Mouse (Mus musculus) heart, adult 2 months (tissue): ENCODE data around the gene Sectm1a. TPM values are rescaled to one million over a fixed set of nuclear protein-coding genes. Genes with fewer than 3 reads are reported as not detected.

Experiments
- DNase-seq, 2 experiments: peaks; one replicate each; pipeline ENCODE4 v3.0.0; 2021
- H3K27ac ChIP-seq: fragments of 200-600 bp; 2 replicates; pipeline ENCODE4 v1.8.1; 2022
- H3K27me3 ChIP-seq: fragments of 200-500 bp; 2 replicates; pipeline ENCODE4 v1.6.1; 2012; ENCODE audit warnings: mild to moderate bottlenecking, low read length, inconsistent platforms, mixed read lengths; ENCODE audit not compliant: control insufficient read depth, insufficient read depth
- H3K36me3 ChIP-seq: fragments of 200-500 bp; 2 replicates; pipeline ENCODE4 v1.6.1; 2012; ENCODE audit warnings: low read length, inconsistent platforms; ENCODE audit not compliant: control insufficient read depth, insufficient read depth
- H3K4me1 ChIP-seq: fragments of 200-500 bp; 2 replicates; pipeline ENCODE4 v1.6.1; 2011; ENCODE audit warnings: low read length; ENCODE audit not compliant: control insufficient read depth, insufficient read depth
- H3K4me3 ChIP-seq: fragments of 200-600 bp; 2 replicates; pipeline ENCODE4 v1.8.1; 2022
- H3K79me2 ChIP-seq: fragments of 200-500 bp; replicated peaks from 2 replicates; pipeline ENCODE4 v1.6.1; 2012; ENCODE audit warnings: mild to moderate bottlenecking, inconsistent platforms, low read length, moderate library complexity, mixed read lengths; ENCODE audit not compliant: control insufficient read depth, insufficient read depth
- H3K9ac ChIP-seq: fragments of 200-500 bp; 2 replicates; pipeline ENCODE4 v1.6.1; 2012; ENCODE audit warnings: low read depth, mild to moderate bottlenecking, control low read depth, inconsistent platforms, low read length, mixed read lengths
- CTCF ChIP-seq: fragments of 200-600 bp; IDR thresholded peaks from 2 replicates; pipeline ENCODE4 v1.8.1; 2022; ENCODE audit warnings: antibody characterized with exemption, mild to moderate bottlenecking, moderate library complexity
- EP300 ChIP-seq: fragments of 200-500 bp; IDR thresholded peaks from 2 replicates; pipeline ENCODE4 v1.6.1; 2011; ENCODE audit warnings: low read depth, low read length, control low read depth; ENCODE audit not compliant: insufficient read depth
- POLR2A ChIP-seq: fragments of 200-500 bp; IDR thresholded peaks from 2 replicates; pipeline ENCODE4 v1.6.1; 2011; ENCODE audit warnings: mild to moderate bottlenecking, low read depth, low read length, control low read depth; ENCODE audit not compliant: insufficient read depth
- WGBS: fragments of 180-500 bp; shearing (Covaris S2); methylation state at CpG from one replicate; pipeline ENCODE4 v1.1.7; 2018; 5-methylcytosine and 5-hydroxymethylcytosine counted together
- intact Hi-C: fragments of 180-260 bp; cut with DNase I; formaldehyde crosslinking; loops from one replicate; pipeline ENCODE4 v1.15.1; 2025
- polyA plus RNA-seq: library from polyadenylated mRNA; depleted of rRNA; stranded (reverse); fragments of >200 nt; gene quantifications from 2 replicates; pipeline ENCODE4 v1.2.3, GENCODE M21; 2012; rRNA removed
- total RNA-seq, 2 experiments: library from RNA; stranded (reverse); gene quantifications; 2 replicates each; pipeline ENCODE4 v1.2.3; 2021

The Sectm1a gene
- total and polyA plus RNA-seq, 3 experiments, result not detected

GRCm38 (mm10) chr11:121019501-121019900 is 61.5 kb downstream of the Sectm1a start:
- DNase-seq, result no peak
- Histone ChIP-seq H3K27me3 (no peaks in the 10 kb centered on the region), H3K4me3 (no peak overlapping the region), H3K27ac (no peak overlapping the region), H3K4me1 (no peaks in the 10 kb centered on the region), H3K79me2 (no peaks in the 10 kb centered on the region), H3K9ac (no peak overlapping the region), H3K36me3 (no peaks in the 10 kb centered on the region)
- TF ChIP-seq EP300 (no peak), CTCF (no peak), POLR2A (no peak)
- WGBS, result 93% methylated on average over 5 of the region's 5 CpGs
- intact Hi-C loops, result no loop called here

GRCm38 (mm10) chr11:121017703-121018102 is 63.3 kb downstream of the Sectm1a start:
- H3K4me3 ChIP-seq, result no peak overlapping the region
- no peaks in the 10 kb centered on the region for H3K36me3 ChIP-seq
- H3K4me1 ChIP-seq, result no peaks in the 10 kb centered on the region
- peak; percentile 61 to 63 for DNase-seq
- no peaks in the 10 kb centered on the region for H3K27me3 ChIP-seq
- intact Hi-C loops, result loop anchor here (2.0 kb wide), 1 partner anchor 185 kb away; no protein-coding TSS in a partner anchor
- H3K79me2 ChIP-seq, result no peaks in the 10 kb centered on the region
- TF ChIP-seq EP300 (no peak), CTCF (peak; percentile 83)
- WGBS, result 42% methylated on average over 3 of the region's 3 CpGs
- H3K27ac ChIP-seq, result no peak overlapping the region
- H3K9ac ChIP-seq, result no peak overlapping the region

Other genes starting within 250 kb of the Sectm1a start
- gene Ccdc57, start 148.3 kb downstream of the Sectm1a start, total RNA-seq, result 1 to 10 TPM in 1 of 2 experiments, under 1 TPM in 1; 0.86 to 1.1 TPM
- 0.61 and 1.3 TPM in 2 replicates for gene Ccdc57, start 148.3 kb downstream of the Sectm1a start, polyA plus RNA-seq
- gene Slc16a3, start 132.7 kb downstream of the Sectm1a start, total RNA-seq, result 1 to 10 TPM; 1.2 to 1.3 TPM
- gene Slc16a3, start 132.7 kb downstream of the Sectm1a start, polyA plus RNA-seq, result 4.0 and 4.2 TPM in 2 replicates
- 10 to 100 TPM; 48.7 to 55.9 TPM for gene Csnk1d, start 89.9 kb downstream of the Sectm1a start, total RNA-seq
- gene Csnk1d, start 89.9 kb downstream of the Sectm1a start, polyA plus RNA-seq, result 33.9 and 45.6 TPM in 2 replicates
- under 1 TPM; 0.23 to 0.26 TPM for gene Cd7, start 41.8 kb downstream of the Sectm1a start, total RNA-seq
- gene Cd7, start 41.8 kb downstream of the Sectm1a start, polyA plus RNA-seq, result 1.3 and 1.9 TPM in 2 replicates
- not detected for gene Sectm1b, start 17.7 kb downstream of the Sectm1a start, total RNA-seq
- not detected in 2 replicates for gene Sectm1b, start 17.7 kb downstream of the Sectm1a start, polyA plus RNA-seq
- not detected for gene Tex19.2, start 37.5 kb upstream of the Sectm1a start, total RNA-seq
- gene Tex19.2, start 37.5 kb upstream of the Sectm1a start, polyA plus RNA-seq, result not detected in 2 replicates
- gene Tex19.1, start 64.9 kb upstream of the Sectm1a start, total RNA-seq, result not detected
- not detected in 2 replicates for gene Tex19.1, start 64.9 kb upstream of the Sectm1a start, polyA plus RNA-seq
- under 1 TPM; 0.20 to 0.37 TPM for gene Uts2r, start 79.1 kb upstream of the Sectm1a start, total RNA-seq
- gene Uts2r, start 79.1 kb upstream of the Sectm1a start, polyA plus RNA-seq, result 1.9 and 3.2 TPM in 2 replicates
- gene Hexdc, start 123.2 kb upstream of the Sectm1a start, total RNA-seq, result 1 to 10 TPM; 6.7 to 7.6 TPM
- 10.1 and 15.6 TPM in 2 replicates for gene Hexdc, start 123.2 kb upstream of the Sectm1a start, polyA plus RNA-seq
- 10 to 100 TPM; 15.8 to 19.8 TPM for gene Ogfod3, start 123.5 kb upstream of the Sectm1a start, total RNA-seq
- gene Ogfod3, start 123.5 kb upstream of the Sectm1a start, polyA plus RNA-seq, result 12.5 and 15.8 TPM in 2 replicates
- 1 to 10 TPM; 7.6 TPM for gene Cybc1, start 148.1 kb upstream of the Sectm1a start, total RNA-seq
- gene Cybc1, start 148.1 kb upstream of the Sectm1a start, polyA plus RNA-seq, result 10.4 and 15.2 TPM in 2 replicates
- gene Narf, start 156.0 kb upstream of the Sectm1a start, total RNA-seq, result 100 to 1,000 TPM in 1 of 2 experiments, 10 to 100 TPM in 1; 76.7 to 102 TPM
- gene Narf, start 156.0 kb upstream of the Sectm1a start, polyA plus RNA-seq, result 91.4 and 145 TPM in 2 replicates
- 10 to 100 TPM; 20.3 to 22.0 TPM for gene Foxk2, start 178.8 kb upstream of the Sectm1a start, total RNA-seq
- 13.6 and 19.4 TPM in 2 replicates for gene Foxk2, start 178.8 kb upstream of the Sectm1a start, polyA plus RNA-seq